Mouse (Mus musculus) CH12.LX (cell line): Measurements from ENCODE around the gene Bri3bp. TPM values are rescaled to one million over a fixed set of nuclear protein-coding genes. Genes with fewer than 3 reads are reported as not detected.
"Not testable (repeated sequence)": the region's sequence is repeated elsewhere in the genome, so short reads cannot be mapped to it uniquely, and the experiment has no call there.

Source experiments
- DNase-seq: peaks from one replicate; pipeline ENCODE4 v3.0.0-alpha.2; 2013; ENCODE audit errors: extremely low read depth
- H3K27ac ChIP-seq: 2 replicates; pipeline ENCODE4 v1.5.1; 2012; ENCODE audit warnings: low read depth, mild to moderate bottlenecking, control low read depth, moderate library complexity; ENCODE audit not compliant: insufficient read depth
- H3K27me3 ChIP-seq: replicated peaks from 2 replicates; pipeline ENCODE3; 2012; ENCODE audit warnings: inconsistent platforms
- H3K36me3 ChIP-seq, 2 experiments: replicated peaks in 1 of 2; 2 replicates each; pipeline versions ENCODE3 to v1.6.1; 2012; ENCODE audit warnings: inconsistent platforms in 1 of 2, low read length in 1 of 2, mild to moderate bottlenecking in 1 of 2, mixed read lengths in 1 of 2, moderate library complexity in 1 of 2; ENCODE audit not compliant: control insufficient read depth in 1 of 2, insufficient read depth in 1 of 2
- H3K4me1 ChIP-seq, 2 experiments: 2 replicates each; pipeline ENCODE4 v1.6.1; 2012; ENCODE audit warnings: inconsistent platforms in 1 of 2, moderate library complexity in 1 of 2; ENCODE audit not compliant: insufficient read depth in 2 of 2, control insufficient read depth in 1 of 2
- H3K4me2 ChIP-seq: 2 replicates; pipeline ENCODE4 v1.6.1; 2012; ENCODE audit warnings: low read depth, mild to moderate bottlenecking, control low read depth; ENCODE audit not compliant: poor library complexity, insufficient read depth, severe bottlenecking
- H3K4me3 ChIP-seq, 3 experiments: fragments of 150-350 bp in 1 of 3; sonication (generic) in 1 of 3; replicated peaks in 1 of 3; 2 replicates each; pipeline versions ENCODE3 to v1.5.1; 2011 to 2012; ENCODE audit warnings: low read depth in 2 of 3, low read length in 2 of 3, mild to moderate bottlenecking in 2 of 3, moderate library complexity in 2 of 3, control low read depth in 1 of 3, improper control_type of control experiment in 1 of 3, inconsistent platforms in 1 of 3, mixed read lengths in 1 of 3; ENCODE audit not compliant: poor library complexity in 1 of 3
- H3K79me2 ChIP-seq: replicated peaks from 2 replicates; pipeline ENCODE4 v1.6.1; 2012; ENCODE audit warnings: mild to moderate bottlenecking, moderate library complexity; ENCODE audit not compliant: control insufficient read depth, poor library complexity, insufficient read depth, severe bottlenecking; ENCODE audit errors: extremely low read depth
- H3K9ac ChIP-seq: 2 replicates; pipeline ENCODE4 v1.6.1; 2012; ENCODE audit warnings: low read depth, mild to moderate bottlenecking, control low read depth, moderate library complexity; ENCODE audit not compliant: insufficient read depth
- H3K9me3 ChIP-seq: replicated peaks from 2 replicates; pipeline ENCODE3; 2012; ENCODE audit warnings: low read length, inconsistent platforms, mixed read lengths
- BHLHE40 ChIP-seq: IDR thresholded peaks from 2 replicates; pipeline ENCODE4 v1.6.1; 2011; ENCODE audit warnings: mild to moderate bottlenecking, low read depth, low read length, improper control_type of control experiment
- CHD1 ChIP-seq: IDR thresholded peaks from 2 replicates; pipeline ENCODE4 v1.6.1; 2012; ENCODE audit warnings: low read depth, low read length, improper control_type of control experiment, inconsistent platforms
- CHD2 ChIP-seq: IDR thresholded peaks from 2 replicates; pipeline ENCODE4 v1.6.1; 2011; ENCODE audit warnings: low read length, improper control_type of control experiment
- CTCF ChIP-seq, 2 experiments: IDR thresholded peaks in 1 of 2; conservative IDR thresholded peaks in 1 of 2; 2 replicates each; pipeline ENCODE4 v1.5.1; 2011 to 2012; ENCODE audit warnings: low read depth in 2 of 2, low read length in 2 of 2, improper control_type of control experiment in 1 of 2, inconsistent platforms in 1 of 2, mild to moderate bottlenecking in 1 of 2, moderate library complexity in 1 of 2
- E2F4 ChIP-seq: IDR thresholded peaks from 2 replicates; pipeline ENCODE4 v1.6.1; 2011; ENCODE audit warnings: low read depth, low read length, improper control_type of control experiment; ENCODE audit not compliant: insufficient replicate concordance
- ELF1 ChIP-seq: IDR thresholded peaks from 2 replicates; pipeline ENCODE4 v1.6.1; 2014; ENCODE audit warnings: low read depth, mild to moderate bottlenecking, inconsistent platforms, low read length, improper control_type of control experiment
- ETS1 ChIP-seq: conservative IDR thresholded peaks from 2 replicates; pipeline ENCODE4 v1.6.1; 2012; ENCODE audit warnings: low read depth, mild to moderate bottlenecking, inconsistent platforms, low read length, improper control_type of control experiment, moderate library complexity
- GABPA ChIP-seq: IDR thresholded peaks from 2 replicates; pipeline ENCODE4 v1.6.1; 2012; ENCODE audit warnings: low read depth, low read length, improper control_type of control experiment, inconsistent platforms; ENCODE audit not compliant: insufficient replicate concordance
- JUND ChIP-seq: conservative IDR thresholded peaks from 2 replicates; pipeline ENCODE4 v1.6.1; 2011; ENCODE audit warnings: low read depth, low read length, improper control_type of control experiment
- KAT2A ChIP-seq: IDR thresholded peaks from 2 replicates; pipeline ENCODE4 v1.6.1; 2012; ENCODE audit warnings: low read length, improper control_type of control experiment, inconsistent platforms; ENCODE audit not compliant: insufficient replicate concordance
- MAFK ChIP-seq: IDR thresholded peaks from 2 replicates; pipeline ENCODE4 v1.6.1; 2011; ENCODE audit warnings: low read length, improper control_type of control experiment; ENCODE audit not compliant: insufficient replicate concordance
- MAX ChIP-seq: IDR thresholded peaks from 2 replicates; pipeline ENCODE4 v1.6.1; 2011; ENCODE audit warnings: low read length, improper control_type of control experiment
- MAZ ChIP-seq: IDR thresholded peaks from 2 replicates; pipeline ENCODE4 v1.6.1; 2012; ENCODE audit warnings: low read depth, mild to moderate bottlenecking, inconsistent platforms, low read length, improper control_type of control experiment, moderate library complexity
- MEF2A ChIP-seq: IDR thresholded peaks from 2 replicates; pipeline ENCODE4 v1.6.1; 2014; ENCODE audit warnings: low read depth, mild to moderate bottlenecking, inconsistent platforms, low read length, improper control_type of control experiment, borderline replicate concordance
- MXI1 ChIP-seq: IDR thresholded peaks from 2 replicates; pipeline ENCODE4 v1.6.1; 2011; ENCODE audit warnings: mild to moderate bottlenecking, low read depth, low read length, improper control_type of control experiment
- MYC ChIP-seq: IDR thresholded peaks from 2 replicates; pipeline ENCODE4 v1.6.1; 2011; ENCODE audit warnings: low read depth, mild to moderate bottlenecking, improper control_type of control experiment, low read length
- NELFE ChIP-seq: IDR thresholded peaks from 2 replicates; pipeline ENCODE4 v1.6.1; 2011; ENCODE audit warnings: low read depth, low read length, improper control_type of control experiment
- PAX5 ChIP-seq: IDR thresholded peaks from 2 replicates; pipeline ENCODE4 v1.6.1; 2012; ENCODE audit warnings: low read length, inconsistent platforms, mixed read lengths
- POLR2A ChIP-seq: IDR thresholded peaks from 2 replicates; pipeline ENCODE4 v1.6.1; 2011; ENCODE audit warnings: low read depth, mild to moderate bottlenecking, improper control_type of control experiment, low read length
- POLR2AphosphoS2 ChIP-seq: IDR thresholded peaks from 2 replicates; pipeline ENCODE4 v1.6.1; 2011; ENCODE audit warnings: low read depth, low read length, improper control_type of control experiment
- RAD21 ChIP-seq: IDR thresholded peaks from 2 replicates; pipeline ENCODE4 v1.6.1; 2011; ENCODE audit warnings: low read depth, mild to moderate bottlenecking, low read length, improper control_type of control experiment, moderate library complexity
- SMC3 ChIP-seq: IDR thresholded peaks from 2 replicates; pipeline ENCODE4 v1.6.1; 2011; ENCODE audit warnings: low read depth, low read length, improper control_type of control experiment
- TBP ChIP-seq: conservative IDR thresholded peaks from 2 replicates; pipeline ENCODE4 v1.6.1; 2011; ENCODE audit warnings: low read depth, low read length, improper control_type of control experiment
- TCF12 ChIP-seq: IDR thresholded peaks from 2 replicates; pipeline ENCODE4 v1.6.1; 2014; ENCODE audit warnings: low read depth, mild to moderate bottlenecking, inconsistent platforms, low read length, improper control_type of control experiment
- USF1 ChIP-seq: IDR thresholded peaks from 2 replicates; pipeline ENCODE4 v1.6.1; 2014; ENCODE audit warnings: low read depth, mild to moderate bottlenecking, inconsistent platforms, low read length, improper control_type of control experiment
- USF2 ChIP-seq: conservative IDR thresholded peaks from 2 replicates; pipeline ENCODE4 v1.6.1; 2011; ENCODE audit warnings: low read depth, low read length, improper control_type of control experiment
- ZC3H11A ChIP-seq: IDR thresholded peaks from 2 replicates; pipeline ENCODE4 v1.6.1; 2012; ENCODE audit warnings: low read depth, mild to moderate bottlenecking, inconsistent platforms, low read length, improper control_type of control experiment
- ZKSCAN1 ChIP-seq: IDR thresholded peaks from 2 replicates; pipeline ENCODE4 v1.6.1; 2012; ENCODE audit warnings: low read depth, inconsistent platforms, low read length, improper control_type of control experiment, borderline replicate concordance
- ZMIZ1 ChIP-seq: IDR thresholded peaks from 2 replicates; pipeline ENCODE4 v1.6.1; 2012; ENCODE audit warnings: low read depth, mild to moderate bottlenecking, inconsistent platforms, low read length, improper control_type of control experiment
- dilution Hi-C: fragments of 300-500 bp; cut with MboI; formaldehyde crosslinking; loops from 2 replicates; pipeline ENCODE4 v1.14.3; 2020; ENCODE audit warnings: low sequenced_read_pairs; ENCODE audit not compliant: extremely low pct_unique_long_range_greater_than_20kb, extremely low pct_ligation_motif_present
- in situ Hi-C: fragments of 300-500 bp; cut with MboI; formaldehyde crosslinking; loops from 3 replicates; pipeline ENCODE4 v1.14.3; 2019; ENCODE audit warnings: low sequenced_read_pairs, low pct_ligation_motif_present, low pct_unique_long_range_greater_than_20kb, mixed read lengths
- polyA plus RNA-seq: library from polyadenylated mRNA; unstranded; fragments of >175 nt; gene quantifications from 2 replicates; pipeline ENCODE4 v1.2.1, GENCODE M21; 2012; ENCODE audit warnings: low read depth; ENCODE audit not compliant: insufficient read length
- total RNA-seq, 2 experiments: library from RNA; depleted of rRNA; stranded (reverse); fragments of 300-350 nt in 1 of 2; fragments of >200 nt in 1 of 2; gene quantifications; 2 replicates each; pipeline ENCODE4 v1.2.3; 2012 to 2014

The Bri3bp gene
- total and polyA plus RNA-seq, 3 experiments, result 37.7 to 147 (median 49.6) TPM

DNA sequence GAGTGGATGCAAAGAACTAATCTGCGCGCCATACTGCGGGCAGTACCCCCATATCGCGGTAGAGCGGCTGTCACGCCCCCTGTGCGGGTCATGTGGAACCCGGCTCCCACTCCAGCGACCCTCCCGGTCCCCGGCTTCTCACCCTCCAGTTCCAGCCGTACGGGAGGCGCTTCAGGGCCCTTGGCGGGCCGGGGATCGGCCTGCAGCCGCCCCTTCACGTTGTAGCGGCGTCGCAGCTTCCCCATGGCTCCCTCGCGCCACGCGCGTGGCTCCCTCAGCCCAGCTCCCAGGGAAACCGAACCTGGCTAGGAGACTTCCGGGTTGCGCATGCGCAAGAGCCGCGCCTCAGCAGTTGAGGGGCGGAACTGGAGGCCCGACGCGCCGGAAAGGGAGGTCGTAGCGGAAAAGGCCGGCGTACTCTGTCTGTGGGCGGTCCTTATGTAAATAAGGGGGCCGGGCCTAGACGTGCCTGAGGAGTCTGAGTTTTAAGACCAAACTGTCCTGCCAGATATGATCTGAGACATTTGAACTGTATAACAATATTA, 7.5 kb upstream of the Bri3bp start, which contains the start of gene Dhx37 (continued):
- TF ChIP-seq E2F4 (no peak), ZC3H11A (no peak), NELFE (peak; percentile 97), CHD2 (no peak), MYC (peak; percentile 89), MAFK (no peak)

- H3K27ac ChIP-seq, dilution Hi-C loops, in situ Hi-C loops, H3K4me2 ChIP-seq, H3K27me3 ChIP-seq, H3K9ac ChIP-seq, H3K9me3 ChIP-seq: not testable (repeated sequence)
- H3K36me3 ChIP-seq, result peaks cover 21 to 29% of the 10 kb centered on the region in 2 experiments
- H3K4me3 ChIP-seq, result peak overlapping the region in 2 of 3 experiments; percentile 7 to 89
- peaks cover 5 to 11% of the 10 kb centered on the region in 2 experiments for H3K4me1 ChIP-seq
- peaks cover 15% of the 10 kb centered on the region for H3K79me2 ChIP-seq
- DNase-seq, result peak; percentile 53
- TF ChIP-seq CTCF (conservative IDR thresholded peaks at IDR 0.05 in 1 of 2, IDR thresholded peaks at IDR 0.05 in 1 of 2; ENCODE audit: low read depth in 2 of 2, low read length in 2 of 2) (peak; percentile 14 to 44; a peak in 2 of 4 replicates), RAD21 (peak; percentile 8), SMC3 (peak; percentile 10; the same call in 1 of the 2 replicates)
These were observed 7.0 kb upstream of the Bri3bp start for GRCm38 (mm10) chr5:125434347-125434746.

- Histone ChIP-seq H3K27me3 (no peaks in the 10 kb centered on the region), H3K9me3 (peaks cover 2% of the 10 kb centered on the region), H3K79me2 (peaks cover 37% of the 10 kb centered on the region), H3K4me3 (peak overlapping the region; percentile 61 to 94 (median 87)), H3K9ac (peak overlapping the region; percentile 34; the same call in 1 of the 2 replicates), H3K4me2 (peak overlapping the region; percentile 65), H3K36me3 (peaks cover 4 to 23% of the 10 kb centered on the region in 2 experiments), H3K4me1 (peaks cover 3 to 37% of the 10 kb centered on the region in 2 experiments; a peak in 3 of 4 replicates), H3K27ac (peak overlapping the region; percentile 9)
- in situ Hi-C loops (no loop called here), dilution Hi-C loops (no loop called here)
- peak; percentile 58 for DNase-seq
- TF ChIP-seq ELF1, result peak; percentile 55
- TF ChIP-seq RAD21, result no peak
- no peak; the same call in 1 of the 2 replicates for TF ChIP-seq MXI1
- TF ChIP-seq USF1, result no peak
- no peak for TF ChIP-seq ZC3H11A
- peak; percentile 72 for TF ChIP-seq MYC
- no peak for TF ChIP-seq MAFK
- no peak for TF ChIP-seq CHD1
- TF ChIP-seq NELFE, result no peak
- TF ChIP-seq POLR2A, result no peak
- TF ChIP-seq MAX, result no peak
- TF ChIP-seq BHLHE40, result no peak
- TF ChIP-seq POLR2AphosphoS2, result no peak
- TF ChIP-seq SMC3, result no peak
- TF ChIP-seq TBP, result no peak
- no peak for TF ChIP-seq ZMIZ1
- TF ChIP-seq ETS1, result no peak
- TF ChIP-seq MEF2A, result 0 out of 2 replicates have a peak, but pooled peaks have one; percentile 27
- no peak for TF ChIP-seq ZKSCAN1
- no peak for TF ChIP-seq KAT2A
- TF ChIP-seq PAX5, result no peak
- no peak for TF ChIP-seq GABPA
- no peak for TF ChIP-seq CHD2
- TF ChIP-seq JUND, result no peak
- TF ChIP-seq USF2, result no peak
- no peak for TF ChIP-seq TCF12
- TF ChIP-seq MAZ, result no peak
These were observed 660 bp upstream of the Bri3bp start for GRCm38 (mm10) chr5:125440583-125441233.
